Mouse (Mus musculus) lung, postnatal 0 days (tissue): ENCODE results near the gene Gm5617. TPM values are rescaled to one million over a fixed set of nuclear protein-coding genes. Genes with fewer than 3 reads are reported as not detected.
A peak's percentile ranks its signal among the peaks of the same experiment; 100 is the strongest.

Experiments used
- ATAC-seq: fragments of 200-750 bp; cut with Nextera tagmentation; 2 replicates; pipeline ENCODE4 v1.8.0; 2017; ENCODE audit warnings: moderate library complexity
- DNase-seq: peaks from one replicate; pipeline ENCODE4 v3.0.0-alpha.2; 2016; ENCODE audit warnings: low spot score
- H3K27ac ChIP-seq: fragments of 300-500 bp; sonication (generic); 2 replicates; pipeline ENCODE4 v1.5.1; 2014; ENCODE audit warnings: antibody characterized with exemption, mild to moderate bottlenecking, low read length, mixed read lengths
- H3K27me3 ChIP-seq: fragments of 300-500 bp; sonication (generic); replicated peaks from 2 replicates; pipeline ENCODE4 v1.6.1; 2014; ENCODE audit warnings: low read length, mixed read lengths; ENCODE audit not compliant: insufficient read depth
- H3K36me3 ChIP-seq: fragments of 300-500 bp; sonication (generic); 2 replicates; pipeline ENCODE4 v1.6.1; 2014; ENCODE audit warnings: low read length, mixed read lengths; ENCODE audit not compliant: insufficient read depth
- H3K4me1 ChIP-seq: fragments of 300-500 bp; sonication (generic); 2 replicates; pipeline ENCODE4 v1.6.1; 2014; ENCODE audit warnings: antibody characterized with exemption, low read depth, low read length, mixed read lengths; ENCODE audit not compliant: insufficient read depth
- H3K4me2 ChIP-seq: fragments of 300-500 bp; sonication (generic); replicated peaks from 2 replicates; pipeline ENCODE4 v1.6.1; 2014; ENCODE audit warnings: low read depth, mild to moderate bottlenecking, low read length, moderate library complexity, mixed read lengths
- H3K4me3 ChIP-seq: fragments of 300-500 bp; sonication (generic); 2 replicates; pipeline ENCODE4 v1.5.1; 2014; ENCODE audit warnings: low read depth, low read length
- H3K9ac ChIP-seq: fragments of 300-500 bp; sonication (generic); replicated peaks from 2 replicates; pipeline ENCODE4 v1.6.1; 2014; ENCODE audit warnings: low read depth, mild to moderate bottlenecking
- H3K9me3 ChIP-seq: fragments of 300-500 bp; sonication (generic); 2 replicates; pipeline ENCODE4 v1.6.1; 2016; ENCODE audit warnings: low read length, mixed read lengths
- CTCF ChIP-seq: IDR thresholded peaks from 2 replicates; pipeline ENCODE4 v1.5.1; 2016; ENCODE audit warnings: antibody characterized with exemption, mild to moderate bottlenecking
- EP300 ChIP-seq: IDR thresholded peaks from 2 replicates; pipeline ENCODE4 v1.6.1; 2016; ENCODE audit warnings: antibody characterized with exemption, mild to moderate bottlenecking, control low read depth
- WGBS: fragments of 180-500 bp; shearing (Covaris S2); extraction: QIAGEN DNeasy Blood & Tissue Kit; methylation state at CpG from one replicate; pipeline ENCODE4 v1.1.7; 2014; 5-methylcytosine and 5-hydroxymethylcytosine counted together
- polyA plus RNA-seq: library from polyadenylated mRNA; unstranded; fragments of >200 nt; fragmentation: Nextera tagmentation; extraction: Ambion mirVana; gene quantifications from 2 replicates; pipeline ENCODE4 v1.2.1, GENCODE M21; 2015

The Gm5617 gene
- polyA plus RNA-seq, 1 experiment from 2014 or later: 52.2 TPM

GRCm38 (mm10) chr9:48474367-48474766, 20.9 kb upstream of the Gm5617 start:
- no peaks in the 10 kb centered on the region for H3K27me3 ChIP-seq
- H3K9me3 ChIP-seq: no peaks in the 10 kb centered on the region
- DNase-seq (no peak), ATAC-seq (no peak)
- H3K4me1 ChIP-seq: no peaks in the 10 kb centered on the region
- no peak for TF ChIP-seq EP300
- TF ChIP-seq CTCF: no peak
- H3K27ac ChIP-seq: no peak overlapping the region
- H3K4me3 ChIP-seq: no peak overlapping the region
- H3K36me3 ChIP-seq: no peaks in the 10 kb centered on the region
- no peak overlapping the region for H3K9ac ChIP-seq
- 93% methylated on average over 9 of the region's 9 CpGs for WGBS
- no peak overlapping the region for H3K4me2 ChIP-seq

- Histone ChIP-seq H3K27ac (no peak overlapping the region), H3K4me3 (no peak overlapping the region), H3K4me2 (no peak overlapping the region), H3K9me3 (no peaks in the 10 kb centered on the region), H3K4me1 (no peaks in the 10 kb centered on the region), H3K9ac (no peak overlapping the region), H3K36me3 (no peaks in the 10 kb centered on the region), H3K27me3 (no peaks in the 10 kb centered on the region)
- DNase-seq: peak; percentile 57
- 68% methylated on average over 10 of the region's 10 CpGs for WGBS
- ATAC-seq: no peak; the same call in 1 of the 2 replicates
- no peak for TF ChIP-seq CTCF
- TF ChIP-seq EP300: no peak
Observed at GRCm38 (mm10) chr9:48476236-48477165, 18.7 kb upstream of the Gm5617 start.

GRCm38 (mm10) chr9:48478808-48479207, 16.4 kb upstream of the Gm5617 start:
- WGBS: 85% methylated on average over 4 of the region's 4 CpGs
- no peak for ATAC-seq
- no peak overlapping the region for H3K9ac ChIP-seq

GRCm38 (mm10) chr9:48479838-48480410, 15.3 kb upstream of the Gm5617 start:
- H3K27ac ChIP-seq: peak overlapping the region; percentile 28; the same call in 1 of the 2 replicates
- no peak for TF ChIP-seq EP300
- no peak for TF ChIP-seq CTCF
- peak; percentile 26 for ATAC-seq

More at GRCm38 (mm10) chr9:48478808-48479207, 16.4 kb upstream of the Gm5617 start:
- Histone ChIP-seq H3K4me2 (no peak overlapping the region), H3K9me3 (no peaks in the 10 kb centered on the region), H3K36me3 (no peaks in the 10 kb centered on the region), H3K4me3 (no peak overlapping the region), H3K27me3 (no peaks in the 10 kb centered on the region), H3K27ac (no peak overlapping the region), H3K4me1 (no peaks in the 10 kb centered on the region)
- TF ChIP-seq EP300: no peak
- TF ChIP-seq CTCF: no peak
- no peak for DNase-seq

GRCm38 (mm10) chr9:48480411-48481213, 14.6 kb upstream of the Gm5617 start, which contains the start of gene Rexo2:
Gene Rexo2 (minus strand): TSS chr9:48480623.
- Histone ChIP-seq H3K27me3 (no peaks in the 10 kb centered on the region), H3K36me3 (no peaks in the 10 kb centered on the region), H3K9ac (peak within 1 kb of the TSS; percentile 53), H3K27ac (peak within 1 kb of the TSS; percentile 28; the same call in 1 of the 2 replicates), H3K9me3 (no peaks in the 10 kb centered on the region), H3K4me1 (no peaks in the 10 kb centered on the region), H3K4me3 (peak within 1 kb of the TSS; percentile 77), H3K4me2 (peak within 1 kb of the TSS; percentile 98)
- 1% methylated on average over 46 of the region's 49 CpGs for WGBS
- DNase-seq (peak; percentile 98), ATAC-seq (peak; percentile 99)
- TF ChIP-seq CTCF (no peak), EP300 (no peak)

More at GRCm38 (mm10) chr9:48479838-48480410, 15.3 kb upstream of the Gm5617 start:
- 5% methylated on average over 25 of the region's 25 CpGs for WGBS
- no peaks in the 10 kb centered on the region for H3K9me3 ChIP-seq
- no peaks in the 10 kb centered on the region for H3K36me3 ChIP-seq
- no peaks in the 10 kb centered on the region for H3K27me3 ChIP-seq
- H3K4me3 ChIP-seq: peak overlapping the region; percentile 77
- H3K4me2 ChIP-seq: peak overlapping the region; percentile 98
- peak overlapping the region; percentile 53 for H3K9ac ChIP-seq
- DNase-seq: peak; percentile 30
- no peaks in the 10 kb centered on the region for H3K4me1 ChIP-seq
